ENCODE assay signal across 8 mouse cellular contexts in the genomic region with DNA sequence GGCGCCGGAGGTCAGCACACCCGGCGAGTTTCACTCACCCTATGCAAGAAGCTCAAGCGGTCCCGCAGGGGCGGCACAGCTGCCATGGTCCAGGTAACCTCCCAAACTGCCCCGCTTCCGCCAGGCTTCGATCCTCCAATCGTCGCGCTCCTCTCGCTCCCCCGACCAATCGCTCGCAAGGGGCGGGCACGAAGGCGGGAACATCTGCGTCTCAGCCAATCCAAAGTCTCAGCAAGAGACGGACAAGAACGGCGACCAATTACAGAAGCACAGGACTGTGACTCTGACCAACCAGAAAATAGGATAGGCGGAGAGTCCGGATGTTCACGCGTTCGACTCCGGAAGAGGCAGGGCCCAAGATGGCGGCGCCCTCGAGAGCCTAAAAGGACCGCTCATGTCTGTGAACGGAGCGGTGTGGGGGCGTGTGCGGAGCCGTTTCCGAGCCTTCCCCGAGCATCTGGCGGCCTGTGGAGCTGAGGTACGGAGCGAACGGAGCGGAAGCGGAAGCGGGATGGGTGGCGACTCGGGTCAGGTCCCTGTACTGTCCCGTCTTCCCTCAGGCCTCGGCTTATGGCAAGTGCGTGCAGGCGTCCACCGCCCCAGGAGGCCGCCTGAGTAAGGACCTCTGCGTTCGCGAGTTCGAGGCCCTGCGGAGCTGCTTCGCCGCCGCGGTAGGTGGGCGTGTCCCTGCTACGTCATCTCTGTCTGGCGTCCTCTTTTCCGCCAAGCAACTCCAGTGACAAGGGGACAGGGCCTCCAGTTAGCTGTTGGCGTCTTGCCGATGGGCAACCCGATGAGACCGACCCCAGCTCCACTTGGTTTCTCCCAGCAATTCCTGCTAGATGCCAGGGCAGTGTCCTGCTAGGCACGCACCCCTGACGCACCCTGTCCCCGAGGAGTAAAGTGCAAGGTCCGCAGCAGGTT. TPM values are rescaled to one million over a fixed set of nuclear protein-coding genes. Genes with fewer than 3 reads are reported as not detected.
DNase-seq lines count a peak whose midpoint lies in the region; ATAC-seq lines count a peak whose summit lies in the region.

Tepsin (minus strand) TSS at position 144 of the 924 bp plus-strand sequence.
Ndufaf8 (plus strand) TSS at position 341 of the 924 bp plus-strand sequence.

- DNase-seq in adipocyte (ENCODE audit: low spot score), result peak; percentile 97
- DNase-seq in embryo, embryonic 10 days (ENCODE audit: low spot score), result peak; percentile 98
- DNase-seq in gastrocnemius, postnatal 10 days, result peak; percentile 93
- DNase-seq in induced T-regulatory cell, adult 2 months (ENCODE audit: low read depth), result peak; percentile 99
- peak; percentile 98 to 100 for DNase-seq in left cerebral cortex, adult 9 months (ENCODE audit: low spot score in 2 of 2)
- peak; percentile 95 for DNase-seq in right cerebral cortex, postnatal 14 days
- peak; percentile 99 to 100 for DNase-seq in urinary bladder, postnatal 36 days (ENCODE audit: low spot score in 2 of 2)

- ATAC-seq in megakaryocyte progenitor cell, adult 5-6 weeks (replicated peaks; ENCODE audit: poor library complexity), result peak; percentile 93

RNA-seq across cellular contexts. Expression of gene Tepsin, which starts in this region (rescaled TPM):
- 1 to 10 TPM; 5.2 to 6.3 TPM for total RNA-seq in gastrocnemius, postnatal 10 days (2021)
- total RNA-seq in megakaryocyte progenitor cell, adult 5-6 weeks (2015), result 8.3 and 10.3 TPM in 2 replicates
- total RNA-seq in megakaryocyte progenitor cell, adult 5-6 weeks (2017), result 8.3 and 8.8 TPM in 2 replicates

RNA-seq across cellular contexts. Expression of gene Ndufaf8, which starts in this region (rescaled TPM):
- total RNA-seq in gastrocnemius, postnatal 10 days (2021), result 10 to 100 TPM; 40.9 to 44.2 TPM
- 18.6 and 24.5 TPM in 2 replicates for total RNA-seq in megakaryocyte progenitor cell, adult 5-6 weeks (2015)
- total RNA-seq in megakaryocyte progenitor cell, adult 5-6 weeks (2017), result 20.0 and 20.6 TPM in 2 replicates

Comparison
In these comparisons a context has a peak if more than half of its experiments do, and no peak if none do; other contexts are left out.
1. Peak in every context shown above with its lines: DNase-seq and ATAC-seq.